Mouse (Mus musculus) gonadal fat pad, adult 2 months (tissue): ENCODE data around the gene Fer1l5. TPM values are rescaled to one million over a fixed set of nuclear protein-coding genes. Genes with fewer than 3 reads are reported as not detected.

ENCODE experiments used
- DNase-seq: peaks from one replicate; pipeline ENCODE4 v3.0.0-alpha.2; 2012; ENCODE audit warnings: low read depth
- polyA plus RNA-seq: library from polyadenylated mRNA; depleted of rRNA; stranded (reverse); fragments of >200 nt; gene quantifications from 2 replicates; pipeline ENCODE4 v1.2.3, GENCODE M21; 2012; rRNA removed

Gene Fer1l5
- 0.13 and 0.20 TPM in 2 replicates for polyA plus RNA-seq

DNA sequence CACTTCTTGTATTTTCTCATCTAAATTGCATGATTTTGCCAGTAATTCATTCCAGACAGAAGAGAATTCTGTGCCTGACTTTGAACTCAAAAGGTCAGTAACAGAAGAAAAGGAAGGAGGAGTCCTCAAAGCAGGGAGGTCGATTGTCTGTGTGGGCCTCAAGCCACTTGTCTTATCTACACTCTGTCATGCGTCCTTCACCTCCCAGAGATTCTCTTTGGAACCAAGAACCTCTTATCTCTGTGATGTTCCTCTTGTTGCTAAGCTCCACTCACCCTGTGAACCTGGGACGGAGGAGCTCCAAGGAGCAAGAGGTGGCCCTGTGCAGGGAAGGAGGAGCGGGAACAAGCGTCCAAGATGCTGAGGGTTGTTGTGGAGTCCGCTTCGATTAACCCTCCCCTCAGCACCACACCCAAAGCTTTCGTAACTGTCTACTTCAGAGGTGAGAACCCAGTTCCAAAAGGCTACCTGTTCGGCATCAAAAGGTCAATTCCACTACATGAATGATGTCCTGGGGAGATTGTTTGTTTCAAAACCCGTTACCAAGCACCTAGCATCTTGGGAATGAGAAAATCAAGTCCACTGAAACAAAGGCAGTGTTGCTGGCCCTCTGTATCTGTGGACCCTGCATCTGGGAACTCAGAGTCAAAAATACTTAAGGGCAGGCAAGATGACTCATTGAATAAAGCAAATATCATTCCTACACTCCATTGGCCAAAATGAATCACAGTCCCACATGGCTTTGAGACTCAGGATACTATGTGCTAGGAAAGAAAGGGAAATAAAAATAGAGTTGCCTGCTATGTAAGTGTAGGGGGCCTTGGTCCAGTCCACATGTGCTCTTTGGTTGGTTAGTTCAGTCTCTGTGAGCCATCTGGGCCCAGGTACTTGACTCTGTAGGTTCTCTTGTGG is at the start of gene Fer1l5:
TSS of gene Fer1l5 (plus strand) at position 358 of the 912 bp plus-strand sequence.
- no peak for DNase-seq

DNA sequence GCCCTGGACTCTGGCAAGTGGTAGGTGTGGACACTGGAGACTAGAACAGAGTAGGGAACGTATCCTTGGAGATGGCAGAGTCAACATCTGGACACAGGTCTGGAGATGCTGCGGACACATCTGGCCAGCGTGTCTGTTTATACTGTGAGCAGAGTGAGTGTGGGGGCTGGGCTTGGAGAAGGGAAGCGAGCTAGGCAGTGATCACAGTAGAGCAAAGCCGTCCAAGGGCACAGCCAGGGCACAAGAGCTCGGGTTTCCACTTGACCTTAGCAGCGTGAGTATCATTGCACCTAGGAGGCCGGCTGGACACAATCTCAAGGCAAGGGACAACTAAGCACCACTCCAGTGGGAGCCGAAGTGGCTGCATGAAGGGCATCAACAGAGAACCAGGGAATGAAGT is 49.0 kb upstream of the Fer1l5 start:
- DNase-seq = no peak

DNA sequence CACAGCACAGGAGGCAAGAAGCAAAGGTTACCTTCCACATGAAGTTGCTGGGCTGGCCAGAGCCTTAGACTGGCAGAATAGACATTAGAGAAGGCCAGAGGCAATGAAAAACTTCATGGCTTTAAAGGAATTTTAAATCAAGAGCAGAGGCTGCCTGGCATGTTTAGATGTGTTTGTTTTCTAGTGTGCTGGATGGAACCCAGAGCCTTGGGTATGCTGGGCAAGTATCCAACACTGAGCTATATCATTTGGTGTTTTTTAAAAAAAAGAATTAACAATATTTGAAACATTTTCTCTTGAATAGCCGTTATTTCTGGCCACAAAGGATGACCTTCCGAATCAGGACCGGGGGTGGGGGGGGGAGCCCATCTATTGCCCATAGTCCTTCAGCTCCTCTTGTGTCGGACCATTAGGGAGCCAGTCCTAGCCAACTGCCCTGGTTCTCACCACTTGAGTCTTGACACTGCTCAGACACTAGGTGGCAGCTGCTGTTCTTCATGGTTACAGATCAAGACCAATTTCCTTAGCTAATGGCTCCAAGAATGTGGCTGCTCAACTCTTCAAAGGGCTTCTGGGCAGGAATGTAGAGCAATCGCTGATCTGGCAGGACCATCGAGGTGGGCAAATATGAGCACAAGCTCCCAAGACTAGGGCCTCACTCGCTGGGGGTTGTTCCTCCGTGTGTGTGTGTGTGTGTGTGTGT is 48.2 kb upstream of the Fer1l5 start:
- no peak for DNase-seq

DNA sequence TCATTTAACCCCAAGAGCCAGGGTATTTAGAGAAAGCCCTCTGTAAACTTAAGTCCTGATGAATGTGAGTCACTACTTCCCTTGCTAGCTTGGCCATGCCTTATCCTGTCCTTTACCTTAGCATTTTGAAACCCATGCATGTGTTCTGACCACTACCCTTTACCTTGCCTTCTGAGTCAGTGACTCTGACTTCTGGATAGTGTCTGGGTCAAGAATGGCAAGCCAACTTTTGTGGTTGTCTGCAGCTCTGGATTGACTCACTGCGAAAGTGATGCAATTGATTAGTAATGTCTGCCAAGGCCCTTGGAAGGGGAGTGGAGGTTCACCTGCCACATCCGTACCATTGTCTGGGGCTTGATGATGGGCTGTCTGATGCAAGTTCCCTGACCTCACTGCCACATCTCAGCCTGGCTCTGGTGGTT is 46.2 kb upstream of the Fer1l5 start:
- no peak for DNase-seq

DNA sequence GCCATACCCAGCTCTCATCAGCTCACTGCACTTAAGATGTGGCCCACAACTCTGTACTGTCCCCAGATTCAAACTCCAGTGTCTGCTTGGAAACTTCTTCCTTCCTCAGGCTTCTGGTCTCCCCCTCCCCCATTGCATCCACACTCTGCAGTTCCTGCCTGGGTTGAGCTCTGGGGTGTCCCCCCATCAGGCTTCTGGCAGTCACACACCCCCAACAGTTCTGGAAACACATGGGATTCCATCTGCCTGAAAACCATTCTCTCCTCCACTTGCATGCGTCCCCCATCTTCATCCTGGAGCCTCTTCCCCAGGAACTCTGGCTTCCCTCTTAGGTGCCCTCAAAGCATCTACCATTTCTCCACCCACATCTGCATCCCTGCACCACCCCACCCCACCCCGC is 45.3 kb upstream of the Fer1l5 start:
- DNase-seq = no peak

DNA sequence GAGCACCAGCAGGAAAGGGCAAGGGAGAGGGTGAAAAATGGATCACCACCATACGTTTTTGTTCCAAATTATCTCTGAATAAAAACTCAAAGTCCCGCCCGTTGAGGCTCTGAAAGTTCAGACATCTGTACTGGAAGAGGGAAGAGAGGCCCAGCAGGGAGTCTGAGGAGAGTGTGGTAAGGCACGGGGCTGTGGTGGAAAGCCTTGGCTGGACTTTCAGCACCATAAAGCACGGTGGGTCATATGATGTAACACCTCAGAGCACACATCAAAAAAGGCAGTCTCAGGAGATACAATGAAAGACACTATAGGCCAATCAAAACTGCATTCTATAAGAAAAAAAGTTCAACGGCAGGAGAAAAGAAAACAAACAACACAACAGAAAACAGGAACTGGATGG is 40.3 kb upstream of the Fer1l5 start:
- DNase-seq = no peak

DNA sequence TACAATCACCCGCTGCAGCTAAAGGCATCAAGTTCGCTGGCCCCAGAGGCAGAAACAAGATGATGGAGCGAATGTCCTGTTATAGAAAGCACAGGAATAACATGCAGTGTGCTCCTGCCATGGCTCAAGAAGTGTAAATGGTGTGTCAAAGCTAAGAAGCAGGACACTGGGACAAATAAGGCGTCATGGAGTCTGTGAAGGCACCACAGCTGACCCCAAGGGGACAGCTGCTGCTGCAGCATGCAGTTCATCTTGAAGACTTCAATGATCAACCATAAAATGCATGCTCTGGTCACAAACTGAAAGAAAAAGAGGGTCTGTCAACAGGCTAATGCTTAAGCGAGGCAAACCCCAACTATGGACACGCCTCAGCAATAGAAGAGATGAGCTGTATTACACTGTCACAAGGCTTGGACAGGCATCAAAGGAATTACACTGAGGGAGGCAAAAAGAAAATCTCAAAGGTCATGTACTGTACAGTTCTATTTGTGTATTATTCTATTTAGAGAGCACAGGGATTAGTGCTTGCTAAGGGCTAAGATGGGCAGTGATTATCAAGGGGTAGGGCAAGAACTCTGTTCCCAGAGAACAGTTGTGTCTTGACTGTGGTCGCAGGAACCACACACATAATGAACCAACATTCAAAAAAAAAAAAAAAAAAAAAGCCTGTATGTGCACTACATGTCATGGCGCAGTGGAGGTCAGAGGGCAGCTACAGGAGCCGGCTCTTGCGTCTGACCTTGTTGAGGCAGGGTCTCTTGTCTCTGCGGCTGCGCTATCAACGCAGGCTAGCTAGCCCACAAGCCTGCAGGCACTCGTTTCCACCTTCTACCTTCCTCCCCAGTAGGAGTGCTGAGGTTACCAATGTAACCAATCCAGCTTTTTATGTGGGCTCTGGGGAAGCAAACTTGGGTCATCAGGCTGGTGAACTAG is 38.9 kb upstream of the Fer1l5 start:
- DNase-seq = no peak

DNA sequence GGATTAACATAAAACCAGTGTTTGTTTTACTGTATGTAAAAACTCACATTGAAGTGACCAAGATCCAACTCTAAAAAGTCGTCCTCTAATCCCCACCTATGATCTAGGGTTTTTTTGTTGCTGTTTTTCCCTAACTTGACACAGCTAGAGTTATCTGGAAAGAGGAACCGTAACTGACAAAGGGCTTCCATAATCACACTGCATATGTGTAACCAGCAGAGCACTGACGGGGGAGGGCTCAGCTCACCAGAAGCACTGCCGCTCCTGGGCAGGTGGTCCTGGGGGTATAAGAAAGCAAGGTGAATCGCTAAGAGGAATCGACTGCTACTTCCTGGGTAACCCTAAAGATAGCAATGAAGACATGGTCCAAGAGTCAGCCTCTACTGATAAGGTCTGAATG is 29.5 kb upstream of the Fer1l5 start:
- no peak for DNase-seq

DNA sequence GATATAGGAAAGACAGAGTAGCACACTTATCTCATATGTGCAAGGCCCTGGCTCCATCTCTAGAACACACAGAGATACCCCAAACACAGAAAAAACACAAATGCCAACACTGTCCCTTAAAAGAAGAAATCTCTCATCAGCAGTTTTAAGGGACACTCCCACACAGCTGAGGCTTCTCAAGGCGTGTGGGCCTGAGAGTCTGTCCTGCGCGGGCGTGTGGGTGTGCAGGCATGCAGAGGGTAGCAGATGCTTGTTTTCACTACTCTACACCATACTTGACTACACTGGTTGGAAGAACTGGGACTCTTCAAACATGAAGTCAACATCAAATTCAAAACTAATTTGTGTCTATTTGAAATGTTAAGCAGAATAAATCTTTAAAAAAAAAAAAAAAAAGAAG is 19.7 kb upstream of the Fer1l5 start:
- DNase-seq = no peak

DNA sequence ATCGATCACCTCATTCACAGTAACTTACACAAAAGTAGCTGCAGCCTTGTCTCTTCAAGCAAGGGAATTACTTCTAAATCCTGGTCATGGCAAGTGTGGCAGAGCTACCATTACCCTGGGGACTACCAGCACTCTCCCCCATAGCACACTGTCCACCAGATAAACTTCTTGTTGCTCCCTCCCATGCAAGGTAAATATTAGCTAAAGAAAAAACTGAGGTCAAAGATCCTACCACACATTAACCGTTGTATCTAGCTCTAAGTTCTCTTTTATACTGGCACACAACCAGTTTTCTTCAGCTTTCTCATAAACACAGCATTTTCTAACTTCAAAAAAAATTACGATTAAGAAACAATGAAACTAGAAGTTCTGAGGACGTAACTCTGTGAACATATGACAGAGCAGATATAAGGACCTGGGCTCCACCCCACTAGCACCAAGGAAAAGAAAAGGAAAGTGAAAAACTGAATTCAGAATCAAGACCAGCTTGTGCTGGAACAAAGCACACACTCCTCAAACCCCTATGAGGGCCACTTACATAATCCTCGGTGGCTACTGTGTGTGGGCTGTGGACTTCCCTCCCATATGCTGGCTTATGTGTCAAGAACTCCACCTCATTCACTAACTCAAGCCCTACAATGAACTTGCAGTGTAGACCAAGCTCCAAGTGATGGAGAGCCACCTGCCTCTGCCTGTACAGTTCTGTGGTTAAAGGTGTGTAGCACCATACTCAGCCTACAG is 15.0 kb upstream of the Fer1l5 start:
- DNase-seq = no peak

DNA sequence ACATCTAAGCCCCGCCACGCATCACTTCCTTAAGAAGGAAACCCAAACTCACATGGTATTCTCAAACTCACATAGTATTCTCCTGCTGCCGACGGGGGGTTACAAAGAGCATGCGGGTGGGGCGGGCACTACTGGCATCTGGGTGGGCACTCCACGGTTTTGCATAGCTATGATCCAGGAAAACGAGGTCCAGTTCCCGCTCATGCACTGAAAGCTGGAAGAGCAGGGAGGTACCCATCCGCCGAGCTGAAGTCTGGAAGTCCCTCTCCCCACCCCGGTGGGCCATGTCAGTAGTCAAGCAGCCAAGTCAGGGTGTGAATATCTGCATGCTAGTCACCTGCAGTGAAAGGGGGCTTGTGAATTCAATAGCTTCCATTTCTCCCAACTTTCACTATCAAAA is 4.4 kb upstream of the Fer1l5 start:
- DNase-seq = no peak

DNA sequence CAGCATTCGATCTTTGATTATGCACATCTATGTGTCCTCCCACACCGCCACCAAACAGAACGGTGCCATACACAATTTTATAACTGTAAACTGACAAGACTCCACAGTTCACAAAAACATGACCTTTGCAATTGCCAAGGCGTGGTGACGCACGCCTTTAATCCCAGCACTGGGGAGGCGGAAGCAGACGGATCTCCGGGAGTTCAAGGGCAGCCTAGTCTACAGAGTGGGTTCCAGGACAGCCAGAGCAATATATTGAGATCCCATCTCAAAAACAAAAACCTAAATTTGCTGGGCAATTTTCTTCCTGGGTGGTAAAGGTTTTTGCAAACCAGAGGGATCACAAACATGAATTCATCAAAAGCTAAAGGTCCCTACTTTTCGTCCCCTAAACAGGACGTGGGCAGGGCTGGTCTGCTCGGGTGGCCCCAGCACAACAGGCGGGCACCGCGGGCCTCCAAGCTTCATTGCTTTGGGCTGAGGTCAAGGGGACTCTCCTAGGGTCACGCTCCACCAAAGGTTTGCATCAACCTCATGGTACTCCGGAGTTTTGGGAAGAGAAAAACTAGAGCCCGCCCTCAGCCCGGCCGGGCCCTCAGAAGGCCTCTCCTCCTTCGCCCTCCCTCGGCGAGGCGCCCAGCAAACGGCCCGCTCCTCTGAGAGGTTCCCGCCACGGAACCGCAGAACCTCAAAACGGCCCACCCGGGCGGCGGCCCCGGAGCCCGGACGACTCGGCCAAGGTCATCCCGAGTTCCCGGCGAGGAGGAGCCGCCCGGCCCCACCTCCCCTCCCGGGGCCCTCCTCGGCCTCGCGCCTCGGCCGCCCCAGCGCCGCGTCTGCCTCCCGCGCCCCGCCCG is 3.8 kb upstream of the Fer1l5 start:
- DNase-seq = no peak

DNA sequence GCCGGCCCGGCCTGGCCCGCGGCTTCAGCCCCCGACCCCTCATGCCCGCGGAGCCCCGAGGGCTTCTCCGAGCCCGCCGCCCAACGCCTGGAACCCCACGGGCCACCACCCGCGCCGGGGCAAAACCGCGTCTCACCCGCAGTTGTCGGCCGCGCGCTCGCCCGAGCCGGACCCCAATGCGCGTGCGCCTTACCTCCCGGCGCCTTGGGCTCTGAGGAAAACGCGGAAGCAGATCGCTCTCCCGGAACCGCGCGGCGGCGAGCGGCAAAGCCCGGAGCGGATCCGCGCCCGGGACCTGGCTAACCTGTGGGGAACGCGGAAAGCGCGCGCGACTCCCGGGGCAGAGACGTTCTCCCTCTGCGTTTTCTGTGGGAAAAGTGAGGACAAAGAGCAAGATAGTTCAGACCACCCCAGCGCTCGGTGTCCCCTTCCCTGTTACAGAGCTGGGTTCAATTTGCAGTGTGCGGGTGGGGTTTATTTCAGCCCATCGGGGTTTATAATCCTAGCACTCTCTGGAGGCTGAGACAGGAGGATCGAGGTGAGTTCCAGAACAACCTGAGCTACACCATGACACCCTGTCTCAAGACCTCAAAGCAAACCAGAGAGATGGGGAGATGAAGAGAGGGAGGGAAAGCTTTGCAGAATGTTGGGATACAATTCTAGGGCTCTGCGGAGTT is 3.0 kb upstream of the Fer1l5 start, which contains the start of gene Kansl3:
TSS of gene Kansl3 (minus strand) at position 213 of the 677 bp plus-strand sequence.
- DNase-seq = no peak

DNA sequence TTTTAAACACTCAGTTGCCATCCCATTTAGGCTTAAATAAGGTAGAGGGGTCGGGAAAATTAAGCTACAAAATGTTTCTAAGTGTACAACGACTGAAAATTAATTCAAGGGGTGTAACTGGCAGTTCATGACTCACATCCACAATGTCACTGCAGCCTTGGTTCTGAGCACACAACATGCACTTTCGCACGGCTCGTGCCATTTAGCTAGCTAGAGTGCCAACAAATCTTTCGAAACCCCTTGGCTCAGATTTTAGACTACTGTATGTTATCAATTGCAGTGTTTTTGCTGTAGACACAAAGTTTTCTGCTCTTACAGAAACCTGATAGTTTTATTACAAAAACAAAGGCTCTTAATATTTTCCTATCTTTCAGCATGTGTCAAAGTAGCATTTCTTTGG is 1.2 kb upstream of the Fer1l5 start:
- peak; percentile 30 for DNase-seq

DNA sequence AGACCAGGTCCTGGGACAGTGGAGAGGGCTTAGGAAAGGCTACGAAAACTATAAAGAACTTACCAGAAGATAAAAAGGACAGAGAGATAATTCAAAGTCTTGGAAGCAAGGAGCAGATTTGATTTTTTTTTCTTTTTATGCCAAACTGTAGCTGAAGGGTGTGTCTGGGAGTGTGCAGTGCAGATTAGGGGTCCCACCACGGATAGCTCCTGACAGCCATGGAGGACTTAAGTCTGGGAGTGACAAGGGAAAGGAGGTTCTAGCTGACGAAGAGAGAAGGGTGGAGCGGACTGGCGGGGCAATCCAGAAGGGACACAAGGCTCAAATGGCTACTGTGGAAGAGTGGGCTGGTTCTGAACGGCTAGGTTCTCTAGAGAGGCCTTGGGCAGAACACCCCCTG is 6.8 kb downstream of the Fer1l5 start:
- DNase-seq = no peak

DNA sequence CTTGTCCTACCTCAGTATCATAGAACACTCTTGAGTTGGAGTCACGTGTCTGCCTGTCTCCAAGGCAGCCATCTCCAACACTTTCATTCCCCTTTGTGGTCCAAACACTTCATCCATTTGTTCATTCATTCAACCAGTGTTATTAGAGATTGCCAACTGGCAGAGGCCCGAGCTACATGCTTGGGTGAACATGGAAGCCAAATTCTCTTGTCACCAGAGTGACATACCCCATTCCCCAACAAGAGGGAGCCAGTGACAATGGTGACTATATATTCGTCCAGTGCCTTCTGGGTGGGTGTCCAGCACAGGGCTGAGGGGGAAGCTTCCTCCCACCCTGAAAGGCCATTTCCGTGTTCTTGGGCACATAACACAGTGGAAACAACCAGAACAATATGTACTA is 7.5 kb downstream of the Fer1l5 start:
- DNase-seq = no peak

DNA sequence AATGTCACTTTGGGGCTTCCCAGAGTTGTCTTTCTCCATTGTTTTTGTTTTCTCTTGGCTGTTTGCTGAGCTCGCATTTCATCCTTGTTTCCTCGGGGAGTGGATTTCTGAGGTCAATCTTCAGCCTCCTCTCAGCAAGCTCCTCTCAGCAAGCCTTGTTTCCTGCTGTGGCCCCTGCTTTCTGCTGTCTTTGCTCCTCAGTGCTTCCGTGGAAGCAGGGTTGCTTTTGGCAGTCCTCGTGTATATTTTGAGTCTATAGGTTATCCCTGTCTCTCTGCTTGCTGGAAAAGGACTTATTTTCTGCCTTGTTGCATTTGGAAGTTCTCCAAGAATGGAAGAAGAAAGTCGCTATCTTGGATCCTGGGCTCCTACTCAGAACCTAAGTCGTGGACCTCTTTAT is 24.9 kb downstream of the Fer1l5 start:
- no peak for DNase-seq

DNA sequence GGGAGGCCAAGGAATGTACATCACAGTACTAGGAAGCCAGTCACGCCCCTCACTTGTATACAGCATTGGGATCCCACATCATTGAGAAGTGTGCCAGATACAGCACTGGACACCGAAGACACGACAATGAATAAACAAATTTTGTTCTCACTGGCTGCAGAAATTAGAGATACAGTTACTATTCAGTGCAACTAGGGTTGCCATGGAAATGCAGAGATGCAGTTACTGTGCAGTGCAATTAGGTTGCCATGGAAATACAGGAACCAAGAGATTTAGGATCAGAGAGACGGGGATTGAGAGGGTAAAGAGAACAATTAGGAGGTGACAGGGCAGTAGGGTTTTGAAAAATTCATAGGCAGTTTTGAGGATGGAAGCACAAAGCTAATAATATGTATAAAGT is 29.4 kb downstream of the Fer1l5 start:
- DNase-seq = no peak

DNA sequence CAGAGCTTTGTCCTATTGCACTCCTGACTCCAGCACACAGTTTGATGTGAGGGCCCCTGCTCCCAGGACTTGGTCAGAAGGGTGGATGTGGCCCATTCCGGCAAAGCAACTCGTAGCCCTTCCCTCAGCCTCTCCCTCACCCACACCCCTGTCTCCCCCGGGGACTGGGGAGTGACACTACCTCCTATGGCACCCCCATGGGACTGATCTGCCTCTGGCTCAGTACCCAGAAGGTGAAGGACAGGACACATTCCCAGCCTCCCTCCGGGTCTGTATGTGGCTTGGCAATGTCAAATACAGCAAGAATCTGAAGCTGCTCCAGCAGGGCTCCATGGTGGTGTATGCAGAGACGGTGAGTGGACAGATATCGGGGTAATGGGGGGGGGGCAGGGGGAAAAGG is 32.4 kb downstream of the Fer1l5 start:
- DNase-seq = no peak

DNA sequence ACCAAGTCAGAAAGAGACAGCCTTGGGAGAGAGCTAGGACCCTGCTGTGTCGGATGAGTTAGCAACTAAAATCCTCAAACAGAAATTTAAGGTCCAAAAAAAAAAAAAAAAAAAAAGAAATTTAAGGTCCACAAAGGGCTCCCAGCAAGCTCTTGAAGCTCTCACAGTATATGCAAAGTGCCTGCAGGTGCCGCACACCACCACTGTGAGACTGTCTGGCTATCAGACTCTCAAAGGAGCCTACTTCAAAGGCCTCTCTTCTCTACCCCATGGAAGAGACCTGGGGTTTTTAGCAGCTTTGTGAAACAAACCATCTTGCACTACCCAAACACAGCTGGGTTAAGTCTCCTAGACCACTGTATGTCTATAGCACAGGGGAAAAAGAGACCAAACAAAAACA is 57.4 kb downstream of the Fer1l5 start:
- no peak for DNase-seq
